Mouse (Mus musculus): ENCODE measurements at regions not wholly inside any gene's neighbourhood (a gene's known extent, or its start where the extent isn't known, plus 50 kb on each side); places are given as distances from the start of the nearest gene placed in this dataset.

DNA sequence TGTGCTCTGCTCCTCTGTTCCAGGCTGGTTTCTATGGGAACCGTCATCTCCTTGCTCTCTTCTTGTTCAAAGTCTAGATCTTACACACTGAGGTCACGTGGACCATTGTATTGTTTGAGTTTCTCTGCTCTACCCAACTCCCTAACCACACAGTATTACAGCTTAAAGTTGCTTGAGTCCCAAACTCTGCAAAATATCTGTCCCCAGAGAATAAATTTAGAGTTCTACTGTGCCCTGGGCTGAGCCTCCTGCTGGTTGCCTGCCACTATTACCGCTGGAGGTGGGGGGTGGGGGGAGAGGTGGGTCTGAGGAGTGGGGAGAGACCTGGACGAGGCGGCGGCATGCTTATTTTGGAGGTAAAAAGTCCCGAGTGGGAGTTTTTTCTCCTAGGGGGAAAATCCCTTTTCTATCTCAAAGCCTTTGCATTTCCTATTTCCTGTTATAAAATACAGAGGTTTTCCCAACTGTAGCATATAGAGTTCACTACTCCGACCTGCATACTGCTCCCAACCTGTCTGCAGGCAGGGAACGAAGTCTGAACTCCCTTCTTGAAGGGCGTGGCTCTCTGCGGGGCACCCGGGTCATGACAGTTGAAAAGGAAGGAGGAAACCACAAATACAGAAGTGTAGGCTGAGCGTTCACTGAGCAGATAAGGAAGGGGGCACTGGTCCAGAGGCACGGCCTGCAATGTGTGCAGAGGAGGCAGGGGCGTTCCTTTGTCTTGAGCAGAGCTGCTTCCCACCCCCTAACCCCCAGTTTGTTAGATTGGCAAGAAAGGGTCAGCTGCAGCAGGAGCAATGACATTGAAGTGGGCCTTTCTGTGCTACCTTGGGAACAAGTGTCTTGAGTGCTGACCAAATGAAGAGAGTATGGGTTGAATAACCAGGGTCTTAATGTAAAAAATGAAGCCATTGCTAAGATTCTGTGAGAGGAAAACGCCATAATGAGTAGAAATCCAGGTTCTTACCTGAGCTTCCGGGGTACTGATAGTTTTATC is 188.7 kb downstream of the Akap7 start:
- no peak overlapping the region for H3K27ac ChIP-seq (replicated peaks; ENCODE audit: low read depth, low read length)
- no peak overlapping the region for H3K4me3 ChIP-seq (ENCODE audit: insufficient read depth, low read depth, low read length)
- H3K4me1 ChIP-seq (ENCODE audit: control insufficient read depth, insufficient read depth, insufficient read length, low read length), result no peaks in the 10 kb centered on the region

DNA sequence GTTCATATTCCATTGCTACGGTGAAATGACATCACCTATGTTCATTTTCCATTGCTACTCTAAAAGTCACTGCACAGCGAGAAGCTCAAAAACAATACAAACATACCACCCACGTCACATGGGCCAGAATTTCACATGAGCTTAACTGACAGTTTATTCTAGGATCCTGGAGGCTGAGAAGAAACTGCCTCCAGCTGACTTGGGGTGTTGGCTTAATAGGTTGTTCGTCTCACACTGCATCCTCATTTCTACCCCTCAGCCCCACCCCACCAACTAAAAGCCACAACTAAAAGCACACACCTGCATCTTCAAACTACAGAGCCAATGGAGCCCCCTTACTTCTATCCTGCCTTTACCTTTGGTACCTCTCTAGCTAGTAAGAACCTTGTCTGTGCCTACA is 187.0 kb upstream of the Arg1 start:
- H3K4me3 ChIP-seq (ENCODE audit: insufficient read depth, low read depth, low read length), result no peak overlapping the region
- no peak overlapping the region for H3K27ac ChIP-seq (replicated peaks; ENCODE audit: low read depth, low read length)
- H3K4me1 ChIP-seq (ENCODE audit: control insufficient read depth, insufficient read depth, insufficient read length, low read length), result no peaks in the 10 kb centered on the region

DNA sequence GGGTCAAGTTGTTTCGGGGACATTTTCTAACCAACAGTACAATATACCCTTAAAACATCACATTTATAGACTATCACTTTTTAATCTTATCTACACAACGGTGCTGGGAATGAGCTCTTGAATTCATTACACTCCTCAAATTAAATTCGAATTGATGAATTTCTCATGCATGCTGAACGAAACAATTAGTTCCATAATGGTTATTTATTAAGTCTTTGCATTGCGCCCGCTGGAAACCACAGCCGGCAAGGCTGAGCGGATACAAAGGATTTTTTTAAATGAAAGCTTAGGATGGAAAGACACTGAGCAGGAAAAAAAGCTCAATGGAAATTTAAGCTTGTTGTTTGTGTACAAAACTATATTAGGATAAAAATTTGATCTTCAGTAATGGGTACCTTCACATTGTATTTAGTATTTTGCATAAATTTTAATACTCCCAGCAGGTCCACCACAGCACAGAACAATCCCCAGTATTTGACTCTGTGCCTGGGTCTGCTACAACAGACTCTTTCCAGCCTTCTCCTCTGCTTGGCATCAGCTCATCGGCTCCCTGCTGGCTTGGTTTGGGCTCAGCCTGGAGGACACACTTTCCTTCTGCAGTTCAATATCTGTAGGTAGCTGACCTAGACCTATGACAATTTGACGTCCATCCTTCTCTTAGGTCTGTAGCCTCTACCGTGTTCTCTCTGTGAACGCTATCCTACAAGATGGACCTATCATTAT is 185.3 kb upstream of the Arg1 start:
- Histone ChIP-seq H3K4me1 (ENCODE audit: control insufficient read depth, insufficient read depth, insufficient read length, low read length) (no peaks in the 10 kb centered on the region), H3K27ac (replicated peaks; ENCODE audit: low read depth, low read length) (no peak overlapping the region), H3K4me3 (ENCODE audit: insufficient read depth, low read depth, low read length) (no peak overlapping the region)

DNA sequence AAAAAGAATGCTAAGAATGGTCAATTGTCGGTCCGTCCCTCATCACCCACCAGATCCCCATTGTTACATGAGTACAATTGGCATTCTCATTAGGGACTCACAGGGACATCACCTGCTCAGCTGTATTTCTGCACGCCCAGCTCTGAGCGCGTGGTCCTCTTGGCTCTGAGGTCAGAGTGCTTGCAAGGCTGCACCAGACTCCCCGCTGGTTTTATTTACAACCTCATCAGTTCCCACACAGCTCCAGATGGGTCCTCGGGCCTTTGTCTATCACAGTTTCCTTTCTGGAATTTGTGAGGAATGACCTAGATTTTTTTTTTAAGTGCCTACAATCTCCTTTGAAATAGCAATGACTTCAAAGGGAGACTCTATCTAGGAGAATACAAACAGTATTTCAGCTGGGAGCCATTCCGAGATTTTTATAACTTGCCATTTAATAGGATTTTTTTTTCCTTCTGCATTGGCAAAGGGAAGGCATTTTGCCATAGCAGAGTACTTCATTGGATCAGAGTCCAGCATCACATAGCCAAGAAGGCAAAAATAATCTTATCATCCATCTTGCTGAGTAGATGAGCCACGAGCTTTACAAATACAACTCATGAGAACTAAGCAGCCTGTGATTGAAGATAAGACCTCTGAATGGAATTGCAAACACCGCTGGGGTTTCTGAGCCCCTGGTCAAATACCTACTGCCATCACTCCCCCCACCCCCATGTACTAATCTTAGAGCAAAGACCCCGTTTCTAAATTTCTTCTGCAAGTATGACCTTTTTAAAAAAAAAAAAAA is 184.5 kb upstream of the Arg1 start:
- Histone ChIP-seq H3K4me1 (ENCODE audit: control insufficient read depth, insufficient read depth, insufficient read length, low read length) (no peaks in the 10 kb centered on the region), H3K27ac (replicated peaks; ENCODE audit: low read depth, low read length) (no peak overlapping the region), H3K4me3 (ENCODE audit: insufficient read depth, low read depth, low read length) (no peak overlapping the region)

DNA sequence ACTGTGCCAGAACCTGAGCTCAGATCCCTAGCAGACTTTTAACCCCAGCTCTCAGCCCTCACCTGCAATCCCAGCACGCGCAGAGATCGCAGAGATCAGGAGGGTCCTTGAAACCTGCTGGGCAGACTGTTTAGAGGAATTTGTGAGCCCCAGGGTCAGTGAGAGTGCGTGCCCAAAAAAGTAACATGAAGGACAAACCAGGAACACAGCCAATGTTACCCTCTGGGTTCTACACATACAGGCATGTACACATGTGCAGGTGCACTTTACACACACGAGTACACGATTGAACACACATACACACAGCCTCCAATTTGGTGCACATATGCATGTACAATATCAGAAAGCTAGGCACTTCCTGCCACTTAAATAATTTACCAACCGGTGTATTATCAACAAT is 183.9 kb upstream of the Arg1 start:
- H3K4me1 ChIP-seq (ENCODE audit: control insufficient read depth, insufficient read depth, insufficient read length, low read length), result no peaks in the 10 kb centered on the region
- H3K27ac ChIP-seq (replicated peaks; ENCODE audit: low read depth, low read length), result no peak overlapping the region

DNA sequence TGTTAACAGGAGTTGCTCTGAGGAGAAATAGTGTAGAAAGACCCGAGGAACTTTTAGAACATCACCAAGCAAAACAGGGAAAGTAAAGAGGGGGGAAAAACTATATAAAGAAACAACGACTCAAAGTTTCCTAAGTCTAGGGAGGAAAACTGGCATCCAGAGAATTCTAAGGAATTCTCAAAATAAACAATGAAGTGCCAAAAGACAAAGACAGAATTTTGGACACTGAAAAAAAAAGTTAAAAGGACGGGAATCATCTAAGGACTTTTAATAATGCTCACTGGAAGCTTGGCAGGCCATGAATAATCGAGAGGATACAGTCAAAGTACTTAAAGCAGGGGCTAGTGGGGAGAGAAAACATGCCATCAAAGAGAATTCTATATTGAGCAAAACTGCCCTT is 170.8 kb upstream of the Arg1 start:
- Histone ChIP-seq H3K27ac (replicated peaks; ENCODE audit: low read depth, low read length) (no peak overlapping the region), H3K4me1 (ENCODE audit: control insufficient read depth, insufficient read depth, insufficient read length, low read length) (no peaks in the 10 kb centered on the region), H3K4me3 (ENCODE audit: insufficient read depth, low read depth, low read length) (no peak overlapping the region)

More for the DNA sequence above, 183.9 kb upstream of the Arg1 start:
- no peak overlapping the region for H3K4me3 ChIP-seq (ENCODE audit: insufficient read depth, low read depth, low read length)

DNA sequence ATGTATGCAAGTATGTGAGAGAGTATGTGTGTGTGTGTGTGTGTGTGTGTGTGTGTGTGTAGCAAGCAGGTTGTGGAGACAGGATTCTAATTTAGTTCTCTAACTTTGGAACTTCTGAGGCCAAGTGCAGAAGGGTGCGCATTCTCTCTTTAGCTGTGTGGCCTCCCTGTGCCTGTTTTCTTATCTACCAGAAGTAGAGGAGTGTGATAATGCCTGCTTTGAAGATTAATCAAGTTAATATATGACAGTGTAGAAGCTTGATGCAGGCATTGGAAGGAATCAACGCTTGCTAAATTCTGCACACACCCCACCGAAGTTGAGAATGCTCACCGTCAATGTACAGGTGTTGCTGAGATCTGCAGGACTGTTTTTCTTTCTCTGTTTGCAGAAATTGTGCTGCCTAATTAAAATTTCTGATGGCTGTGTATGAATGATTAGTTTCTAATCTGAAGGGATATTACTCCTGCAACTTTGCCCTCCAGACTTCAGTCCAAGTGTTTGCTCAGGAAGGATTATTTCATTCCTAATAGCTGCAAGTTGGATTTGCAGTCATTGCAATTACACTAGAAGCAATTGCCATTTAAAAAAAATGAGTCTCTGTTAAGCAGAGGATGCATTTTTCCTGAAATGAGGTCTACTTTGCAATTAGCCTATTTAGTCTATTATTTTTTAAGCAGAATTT is 162.6 kb upstream of the Arg1 start:
- H3K4me1 ChIP-seq (ENCODE audit: control insufficient read depth, insufficient read depth, insufficient read length, low read length), result no peaks in the 10 kb centered on the region
- no peak overlapping the region for H3K27ac ChIP-seq (replicated peaks; ENCODE audit: low read depth, low read length)

DNA sequence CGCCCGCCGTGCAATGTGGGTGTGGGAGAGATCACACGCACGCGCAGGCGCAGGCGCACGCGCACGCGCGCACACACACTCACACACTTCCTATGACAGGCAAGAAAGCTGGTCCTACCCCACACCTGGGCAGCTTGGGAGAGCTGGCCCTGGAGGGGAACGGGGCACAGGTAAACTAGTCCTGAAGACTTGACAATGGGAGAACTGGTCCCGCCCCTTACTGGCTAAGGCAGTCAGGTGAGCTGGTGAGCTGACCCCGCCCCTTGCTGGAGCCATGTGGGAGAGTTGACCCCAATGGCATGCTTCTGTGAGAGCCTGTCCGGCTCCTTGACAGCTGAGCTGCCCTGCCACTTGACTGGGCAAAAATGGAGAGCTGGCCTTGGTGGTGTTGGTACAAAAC is 159.5 kb upstream of the Arg1 start:
- Histone ChIP-seq H3K4me1 (ENCODE audit: control insufficient read depth, insufficient read depth, insufficient read length, low read length) (no peaks in the 10 kb centered on the region), H3K4me3 (ENCODE audit: insufficient read depth, low read depth, low read length) (no peak overlapping the region), H3K27ac (replicated peaks; ENCODE audit: low read depth, low read length) (no peak overlapping the region)

More for the DNA sequence above, 162.6 kb upstream of the Arg1 start:
- H3K4me3 ChIP-seq (ENCODE audit: insufficient read depth, low read depth, low read length), result no peak overlapping the region

DNA sequence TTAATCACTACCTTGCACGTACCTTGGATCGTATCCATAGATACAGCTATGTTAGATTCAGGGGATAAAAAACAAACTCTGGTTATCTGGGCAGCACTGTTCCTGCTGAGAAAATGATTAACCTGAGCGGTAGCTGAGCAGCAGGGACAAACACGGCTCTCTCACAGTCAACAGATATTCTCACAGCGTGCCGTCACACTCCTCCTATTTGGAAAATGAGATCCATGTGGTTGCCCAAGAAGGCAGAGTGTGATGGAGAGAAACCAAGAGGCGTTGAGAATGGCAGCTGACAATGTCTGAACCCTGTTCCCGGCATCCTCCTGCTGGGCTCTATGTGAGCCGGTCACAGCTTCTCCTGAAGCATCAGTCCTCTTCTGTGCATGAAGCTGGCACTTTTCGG is 155.6 kb upstream of the Arg1 start:
- no peaks in the 10 kb centered on the region for H3K4me1 ChIP-seq (ENCODE audit: control insufficient read depth, insufficient read depth, insufficient read length, low read length)
- no peak overlapping the region for H3K27ac ChIP-seq (replicated peaks; ENCODE audit: low read depth, low read length)
- no peak overlapping the region for H3K4me3 ChIP-seq (ENCODE audit: insufficient read depth, low read depth, low read length)

DNA sequence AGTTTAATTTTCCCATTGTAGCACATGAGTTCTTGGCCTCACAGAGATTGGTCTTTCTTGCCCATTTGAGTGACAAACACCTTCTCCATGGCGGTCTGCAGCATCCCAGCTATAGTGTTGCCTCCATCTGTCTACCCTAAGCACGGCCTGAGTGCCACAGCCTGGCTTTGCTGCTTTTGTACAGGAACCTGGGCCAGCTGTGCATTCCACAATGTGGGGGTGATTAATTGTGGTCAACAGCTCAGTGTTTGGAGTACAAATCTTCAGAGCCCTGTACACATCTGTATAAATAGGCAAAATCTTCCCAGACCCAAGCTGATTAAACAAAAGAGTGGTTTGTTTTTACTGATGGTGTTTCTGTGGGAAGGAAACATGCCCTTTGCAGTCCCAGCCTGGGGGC is 145.3 kb upstream of the Arg1 start:
- H3K4me3 ChIP-seq (ENCODE audit: insufficient read depth, low read depth, low read length), result no peak overlapping the region
- no peaks in the 10 kb centered on the region for H3K4me1 ChIP-seq (ENCODE audit: control insufficient read depth, insufficient read depth, insufficient read length, low read length)
- H3K27ac ChIP-seq (replicated peaks; ENCODE audit: low read depth, low read length), result no peak overlapping the region

DNA sequence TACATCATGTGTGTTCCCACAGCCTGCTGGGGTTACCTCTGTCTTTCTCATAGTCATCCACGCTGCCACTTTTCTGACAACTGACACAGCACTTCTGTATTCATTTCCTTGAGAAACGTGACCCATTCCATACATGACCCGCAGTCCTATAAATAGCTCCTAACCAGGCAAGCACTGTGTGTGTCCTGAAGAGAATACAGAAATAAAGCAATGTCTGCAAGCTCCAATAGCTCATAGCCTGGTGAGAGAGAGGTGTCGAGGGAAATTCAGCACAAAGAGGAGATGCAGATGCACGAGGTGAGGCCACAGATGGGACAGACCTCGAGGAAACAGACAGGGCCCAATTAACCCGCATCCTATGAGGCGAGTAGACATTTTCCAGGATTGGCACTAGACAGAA is 141.0 kb upstream of the Arg1 start:
- Histone ChIP-seq H3K4me1 (ENCODE audit: control insufficient read depth, insufficient read depth, insufficient read length, low read length) (no peaks in the 10 kb centered on the region), H3K27ac (replicated peaks; ENCODE audit: low read depth, low read length) (no peak overlapping the region)

DNA sequence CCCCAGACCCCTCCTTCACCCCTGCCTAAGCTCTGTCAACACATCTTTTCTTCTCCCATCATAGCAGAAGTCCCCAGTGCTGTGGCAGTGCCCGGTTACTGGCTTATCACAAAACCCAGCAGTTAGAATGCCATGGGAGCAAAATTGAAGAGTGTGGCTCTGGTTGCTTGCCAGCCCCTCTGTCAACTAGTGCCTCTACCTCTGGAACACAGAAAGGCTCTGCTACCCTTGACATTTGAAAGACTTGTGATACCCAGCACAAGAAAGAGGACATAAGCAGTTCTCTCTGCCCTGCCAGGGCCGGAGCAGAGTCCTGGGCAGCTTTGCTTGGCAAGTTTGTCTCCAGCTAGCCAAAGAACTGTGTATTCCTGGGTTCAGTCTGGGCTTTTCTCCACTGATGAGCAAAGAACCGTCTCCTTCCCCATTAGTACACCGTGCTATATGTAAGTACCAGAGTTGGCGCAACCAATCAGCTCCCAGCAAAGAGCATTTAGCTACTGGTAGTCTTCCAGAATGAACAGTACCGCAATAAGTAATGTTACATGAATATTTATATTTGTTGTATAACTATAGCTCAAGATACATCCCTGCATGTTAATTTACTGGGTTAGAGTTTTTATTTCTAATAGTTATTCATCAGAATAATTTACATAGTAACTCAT is 137.5 kb upstream of the Arg1 start:
- no peaks in the 10 kb centered on the region for H3K4me1 ChIP-seq (ENCODE audit: control insufficient read depth, insufficient read depth, insufficient read length, low read length)
- H3K4me3 ChIP-seq (ENCODE audit: insufficient read depth, low read depth, low read length), result no peak overlapping the region
- H3K27ac ChIP-seq (replicated peaks; ENCODE audit: low read depth, low read length), result no peak overlapping the region

More for the DNA sequence above, 141.0 kb upstream of the Arg1 start:
- no peak overlapping the region for H3K4me3 ChIP-seq (ENCODE audit: insufficient read depth, low read depth, low read length)

DNA sequence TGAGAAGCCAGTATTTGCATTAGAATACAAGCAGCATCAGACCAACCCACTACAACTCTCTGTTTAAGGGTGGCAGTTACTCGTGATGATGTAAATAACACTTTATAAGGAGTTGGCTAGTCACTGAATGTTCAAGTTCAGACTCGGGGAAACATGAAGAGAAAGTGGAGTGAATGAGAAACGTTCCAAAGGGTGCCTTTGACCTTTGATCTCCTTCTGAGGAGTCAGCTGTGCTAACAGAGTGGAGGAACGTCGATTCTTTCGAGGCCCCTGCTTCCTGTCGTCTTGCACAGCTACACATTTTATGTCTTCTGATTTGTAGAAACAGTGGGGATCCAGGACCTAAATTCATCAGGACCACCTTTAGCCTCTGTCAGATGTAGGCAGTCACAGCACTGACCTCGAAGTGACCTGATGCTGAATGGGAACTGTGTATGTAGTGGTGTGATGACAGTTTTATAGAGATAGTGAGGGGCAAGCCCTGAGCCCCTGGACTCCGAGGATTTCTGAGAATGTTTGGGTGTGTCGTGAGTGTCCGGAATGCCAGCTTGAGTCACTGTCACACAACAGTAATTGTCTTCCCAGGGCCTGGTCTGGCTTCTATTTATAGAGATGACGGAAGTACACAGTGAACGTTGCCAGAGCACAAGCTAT is 134.2 kb upstream of the Arg1 start:
- 0 out of 2 replicates have a peak overlapping the region, but pooled peaks have one; percentile 8 for H3K27ac ChIP-seq (replicated peaks; ENCODE audit: low read depth, low read length)

DNA sequence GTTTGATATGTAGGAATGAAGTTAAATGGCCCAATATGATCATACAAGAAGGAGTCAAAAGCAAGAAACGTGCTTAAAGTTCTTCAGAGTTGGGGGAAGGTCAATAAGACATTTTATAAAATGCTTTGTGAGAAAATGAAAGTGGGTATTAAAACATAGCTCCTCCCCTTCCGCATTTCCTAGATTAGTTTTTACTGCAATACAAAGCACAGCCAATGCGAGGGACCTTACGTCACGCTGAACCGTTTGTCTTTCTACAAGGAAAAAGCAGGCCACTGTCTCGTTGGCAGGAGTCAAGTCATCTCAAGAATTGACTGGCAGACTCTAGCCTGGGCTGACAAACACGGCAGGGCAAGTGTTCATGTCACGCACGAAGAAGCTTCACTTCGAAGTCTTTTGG is 131.4 kb upstream of the Arg1 start:
- H3K4me3 ChIP-seq (ENCODE audit: insufficient read depth, low read depth, low read length), result no peak overlapping the region
- H3K27ac ChIP-seq (replicated peaks; ENCODE audit: low read depth, low read length), result no peak overlapping the region
- H3K4me1 ChIP-seq (ENCODE audit: control insufficient read depth, insufficient read depth, insufficient read length, low read length), result no peaks in the 10 kb centered on the region

More for the DNA sequence above, 134.2 kb upstream of the Arg1 start:
- Histone ChIP-seq H3K4me1 (ENCODE audit: control insufficient read depth, insufficient read depth, insufficient read length, low read length) (no peaks in the 10 kb centered on the region), H3K4me3 (ENCODE audit: insufficient read depth, low read depth, low read length) (no peak overlapping the region)
